Mouse (Mus musculus) gastrocnemius, postnatal 25 days (tissue): ENCODE results near the gene Sox2. TPM values are rescaled to one million over a fixed set of nuclear protein-coding genes. Genes with fewer than 3 reads are reported as not detected.

Source experiments
- DNase-seq: peaks from one replicate; pipeline ENCODE4 v3.0.0; 2022
- long read RNA-seq, 2 experiments: library from polyadenylated mRNA; stranded (forward); transcript quantifications; one replicate each; pipeline ENCODE4 v2.0.0; 2021
- total RNA-seq, 2 experiments: library from RNA; stranded (reverse); gene quantifications; 1 replicate in 1 of 2; 2 replicates in 1 of 2; pipeline ENCODE4 v1.2.3; 2021

Sox2 gene
- total RNA-seq, result not detected
- long read RNA-seq, experiment 1, result 0 reads
- long read RNA-seq, experiment 2, result 0 reads

GRCm38 (mm10) chr3:34649726-34650620, at the start of gene Sox2:
Sox2 (plus strand) TSS chr3:34650405.
- DNase-seq, result peak; percentile 37

GRCm38 (mm10) chr3:34601116-34601515, 49.1 kb upstream of the Sox2 start:
- DNase-seq, result no peak

DNA sequence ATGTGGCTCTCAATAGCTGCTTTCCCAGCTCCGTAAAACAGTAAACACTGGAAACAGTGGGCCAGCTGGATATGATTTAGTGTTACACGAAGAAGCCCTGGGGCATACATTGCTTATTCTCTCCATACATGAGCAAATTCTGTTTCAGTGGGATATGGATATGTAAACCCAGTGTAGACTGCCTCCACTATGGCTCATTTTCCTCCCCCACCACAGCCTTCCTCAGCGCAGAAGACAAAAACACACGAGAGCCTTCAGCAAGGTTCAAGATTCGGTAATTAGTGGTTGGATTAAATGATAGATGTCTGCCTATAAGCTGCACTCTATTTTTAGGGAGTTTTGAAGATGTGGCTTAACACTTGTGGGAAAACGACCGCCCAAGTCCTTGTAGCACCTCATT, 36.1 kb upstream of the Sox2 start:
- DNase-seq, result no peak

GRCm38 (mm10) chr3:34615526-34615925, 34.7 kb upstream of the Sox2 start:
- no peak for DNase-seq

- no peak for DNase-seq
These were observed 31.3 kb upstream of the Sox2 start for GRCm38 (mm10) chr3:34618934-34619333.

GRCm38 (mm10) chr3:34620121-34620520, 30.1 kb upstream of the Sox2 start:
- DNase-seq, result no peak

DNA sequence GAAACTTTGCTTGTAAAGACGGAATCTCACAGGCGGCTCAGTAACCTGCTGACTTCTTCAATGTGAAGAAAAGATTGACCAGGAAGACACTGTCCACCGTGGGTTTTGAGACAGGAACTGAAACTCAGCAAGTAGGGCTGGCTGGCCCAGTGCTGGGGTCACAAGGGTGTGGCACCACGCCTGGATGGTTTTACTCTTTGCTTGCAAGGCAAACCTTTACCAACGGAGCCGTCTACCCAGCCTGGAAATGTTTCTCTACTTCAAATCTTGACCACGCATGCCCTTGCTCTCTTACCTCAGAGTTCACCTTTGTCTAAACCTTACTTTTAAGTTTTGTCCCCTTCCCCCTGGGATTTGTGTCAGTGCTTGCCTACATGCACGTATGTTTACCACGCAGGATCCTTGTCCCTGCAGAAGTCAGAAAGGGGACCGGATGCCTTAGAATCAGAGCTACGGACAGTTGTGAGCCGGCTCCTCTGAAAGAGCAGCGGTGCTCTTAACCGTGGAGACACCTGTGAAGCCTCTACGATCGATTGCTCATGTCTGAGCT, 25.4 kb upstream of the Sox2 start:
- DNase-seq, result no peak

- DNase-seq, result no peak
These were observed 23.7 kb upstream of the Sox2 start for GRCm38 (mm10) chr3:34626521-34626920.

DNA sequence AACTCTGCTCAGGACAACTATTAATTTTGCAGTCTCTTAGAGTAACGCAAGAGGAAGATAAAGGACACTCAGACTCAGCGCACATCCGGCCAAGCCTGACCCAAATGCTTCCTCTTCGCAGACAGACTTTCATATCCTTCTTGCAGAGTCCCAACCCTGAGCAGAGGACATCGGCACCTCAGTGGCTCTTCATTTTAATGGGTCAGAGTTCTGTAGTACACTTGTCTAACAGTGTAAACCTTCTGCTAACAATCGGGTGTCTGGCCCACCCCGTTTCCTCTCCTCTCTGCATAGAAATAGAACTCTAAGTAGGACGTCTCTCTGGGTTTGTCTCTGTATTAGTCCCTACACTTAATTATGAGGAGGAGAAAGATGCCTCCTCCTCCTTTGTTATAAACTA, 20.2 kb upstream of the Sox2 start:
- DNase-seq, result no peak

- no peak for DNase-seq
These were observed 19.5 kb upstream of the Sox2 start for GRCm38 (mm10) chr3:34630736-34631135.

GRCm38 (mm10) chr3:34636958-34637357, 13.2 kb upstream of the Sox2 start:
- DNase-seq, result no peak

DNA sequence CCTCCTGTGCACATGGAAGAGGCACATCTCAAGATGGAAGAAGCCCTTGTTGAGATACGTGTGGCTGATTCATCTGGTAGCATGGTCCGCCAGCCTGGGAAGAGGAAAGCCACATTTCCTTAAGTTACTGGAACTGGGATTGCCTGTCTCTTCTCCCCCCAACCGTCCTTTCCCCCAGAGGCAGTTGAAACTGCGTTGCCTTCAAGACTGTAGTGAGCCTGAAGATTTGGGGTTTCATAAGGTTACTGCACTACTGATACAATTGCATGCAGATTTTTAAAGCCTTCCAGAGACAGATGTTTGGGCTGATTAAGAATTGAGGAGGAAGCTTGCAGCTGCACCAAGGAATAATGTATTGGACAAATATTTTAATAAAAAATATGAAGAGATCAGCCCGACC, 12.7 kb upstream of the Sox2 start:
- DNase-seq, result no peak

DNA sequence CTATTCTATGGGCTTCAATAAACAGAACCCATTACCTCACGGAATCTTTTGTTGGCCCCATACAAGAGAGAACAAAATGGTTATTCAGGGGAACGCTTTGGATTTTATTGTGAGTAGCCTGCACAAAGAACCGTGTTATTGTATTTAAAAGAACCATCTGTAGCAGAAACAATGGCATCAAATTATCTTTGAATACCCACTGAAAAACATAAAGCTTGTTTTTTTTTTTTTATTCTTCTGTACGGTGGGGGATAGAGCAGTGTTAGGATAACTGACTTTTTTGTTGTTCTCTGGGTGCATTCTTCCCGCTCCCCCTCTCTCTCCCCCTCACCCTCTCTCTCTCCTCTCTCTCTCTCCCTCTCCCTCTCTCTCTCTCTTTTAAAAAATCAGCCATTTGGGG, 12.3 kb upstream of the Sox2 start:
- no peak for DNase-seq

- DNase-seq, result no peak
These were observed 11.9 kb upstream of the Sox2 start for GRCm38 (mm10) chr3:34638344-34638743.

DNA sequence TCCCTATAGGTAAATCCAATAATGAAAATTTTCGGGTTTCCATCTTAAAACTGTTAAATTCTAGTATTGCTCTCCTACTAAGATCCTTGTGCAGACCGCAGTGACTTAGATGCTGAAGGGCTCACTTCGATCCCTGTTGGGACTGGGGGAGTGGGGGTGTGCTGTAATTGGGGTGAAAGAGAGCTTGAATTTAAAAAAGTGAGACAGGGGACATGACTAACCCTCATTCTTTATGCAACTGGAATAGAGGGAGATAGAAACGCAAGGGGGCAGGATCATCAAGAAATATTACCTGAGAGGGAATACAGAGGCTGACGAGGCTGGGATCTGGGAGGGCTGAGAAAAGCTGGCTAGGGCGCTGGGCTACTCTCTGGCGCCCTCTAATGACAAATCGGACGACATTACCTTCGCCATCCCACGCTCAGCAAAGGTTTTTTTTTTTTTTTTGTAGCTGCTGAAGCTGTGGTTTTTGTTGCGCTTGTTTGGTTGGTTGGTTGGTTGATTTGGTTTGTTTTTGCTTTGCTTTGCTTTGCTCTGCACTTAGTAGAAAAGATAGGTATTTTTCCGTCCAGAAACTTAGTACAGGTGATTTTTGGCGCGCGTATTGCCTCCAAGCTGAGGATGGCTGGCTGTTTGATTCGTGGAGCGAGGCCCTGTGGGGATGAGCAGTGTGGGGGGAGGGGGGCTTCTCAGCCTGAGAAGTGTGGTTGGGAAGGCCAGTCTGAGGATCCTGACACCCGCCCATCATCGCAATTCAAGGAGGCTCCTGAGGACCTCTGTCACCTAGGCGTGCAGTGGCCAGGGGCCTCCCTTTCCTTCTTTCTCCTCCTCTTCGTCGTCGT, 11.0 kb upstream of the Sox2 start:
- no peak for DNase-seq

DNA sequence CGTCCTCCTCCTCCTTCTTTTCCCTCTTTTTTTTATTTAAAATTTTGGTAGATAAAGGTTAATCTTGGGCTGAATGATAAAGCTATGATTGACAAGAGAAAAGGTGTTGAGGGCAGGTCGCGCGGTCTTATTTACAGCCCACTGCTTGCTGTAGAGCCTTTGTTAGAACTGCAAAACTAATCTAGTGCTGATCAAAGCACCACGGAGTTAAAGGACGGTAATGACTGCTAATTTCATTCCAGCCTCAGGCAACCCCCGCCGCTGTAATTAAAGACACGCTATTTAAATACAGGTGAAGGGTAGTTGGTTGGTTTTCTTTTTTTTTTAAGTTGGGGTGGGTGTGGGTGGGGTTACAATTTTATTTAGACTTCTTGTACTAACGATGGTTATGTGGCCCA, 10.3 kb upstream of the Sox2 start:
- DNase-seq, result no peak

DNA sequence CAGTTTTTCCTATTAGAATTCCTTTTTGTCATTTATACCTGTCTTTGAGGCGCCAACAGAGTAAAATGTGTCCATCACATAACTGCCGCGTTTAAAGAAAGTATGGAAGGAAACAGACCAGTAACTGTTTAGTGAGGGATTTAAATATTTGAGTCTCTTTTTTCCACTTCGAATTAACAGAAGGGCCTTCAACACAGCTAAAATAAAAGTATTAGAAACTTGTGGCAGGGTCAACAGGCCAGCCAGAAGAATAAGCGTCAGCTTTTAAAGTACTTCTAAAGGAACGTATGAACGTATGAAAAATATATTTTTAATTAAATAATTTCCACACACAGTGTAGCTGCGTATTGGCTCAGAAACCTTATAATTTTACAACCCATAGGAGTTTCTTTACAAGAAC, 9.9 kb upstream of the Sox2 start:
- DNase-seq, result no peak

GRCm38 (mm10) chr3:34640690-34641600, 9.3 kb upstream of the Sox2 start:
- DNase-seq, result no peak

DNA sequence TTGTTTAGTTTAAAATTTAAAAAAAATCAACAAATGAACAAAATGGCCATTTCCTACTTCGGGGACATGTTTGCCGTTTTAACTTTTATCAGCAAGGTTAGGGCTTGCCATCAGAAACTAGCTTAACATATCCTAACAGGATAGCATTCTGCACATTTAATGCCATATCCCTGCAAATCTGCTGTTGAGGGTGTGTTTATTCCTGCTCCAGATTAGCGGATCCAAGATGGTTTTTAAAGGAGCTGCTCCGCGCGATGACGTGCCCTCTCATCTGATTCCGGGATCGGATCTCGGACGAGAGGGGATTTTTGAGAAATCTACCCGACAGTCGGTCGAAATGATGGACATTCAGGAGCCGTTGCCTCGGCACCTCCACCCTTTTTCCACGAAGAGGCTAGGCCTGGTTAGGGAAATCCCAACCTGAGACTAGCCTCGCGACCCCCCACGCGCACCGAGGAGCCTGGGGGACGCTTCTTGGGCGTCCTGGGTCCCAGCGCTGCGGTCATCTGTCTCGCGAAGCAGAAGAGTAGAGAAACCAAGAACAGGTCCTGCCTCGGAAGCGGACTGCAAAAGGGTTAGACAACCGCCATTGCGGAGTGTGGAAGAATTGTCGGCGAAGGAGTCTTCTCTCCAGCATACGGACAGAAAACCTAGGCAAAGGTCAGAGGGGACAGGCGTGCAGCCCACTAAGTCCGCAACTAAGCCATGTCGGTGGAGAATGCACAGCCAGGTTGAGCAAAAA, 8.3 kb upstream of the Sox2 start:
- no peak for DNase-seq

DNA sequence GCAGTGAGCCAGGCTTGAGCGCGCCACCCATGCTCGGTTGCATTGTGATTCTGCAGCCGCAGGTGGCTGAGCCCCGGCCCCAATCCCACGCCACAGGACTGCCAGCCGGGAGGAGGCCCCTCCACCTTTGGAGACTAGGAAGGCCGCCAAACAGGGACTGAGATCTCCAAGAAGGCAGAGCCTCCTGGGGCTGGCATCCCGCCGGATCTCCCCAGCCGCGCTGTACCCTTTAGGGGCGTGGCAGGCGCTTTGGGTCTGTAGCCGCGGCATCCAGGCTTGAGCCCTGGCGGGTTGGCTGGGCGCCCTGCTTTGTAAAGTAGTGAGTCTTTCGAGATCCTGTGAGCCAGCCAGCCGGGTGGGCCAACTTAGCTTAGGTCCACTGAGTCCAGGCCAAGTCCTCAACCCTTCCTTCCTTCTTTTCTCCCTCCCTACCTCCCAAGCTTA, 7.7 kb upstream of the Sox2 start:
- DNase-seq, result no peak

- DNase-seq, result no peak
These were observed 7.1 kb upstream of the Sox2 start for GRCm38 (mm10) chr3:34643067-34643466.
